Mouse (Mus musculus): ENCODE data around the gene Nsl1.

- TF ChIP-seq CTCF (IDR thresholded peaks at IDR 0.05; ENCODE audit: low read depth) (no peak), EP300 (IDR thresholded peaks at IDR 0.05; ENCODE audit: low read depth) (no peak)
Measured at GRCm38 (mm10) chr1:191132240-191132639, 69.4 kb downstream of the Nsl1 start.

Measured in liver, embryonic 14.5 days (tissue).